Mouse (Mus musculus): ENCODE results near the gene Hsd17b1. TPM values are rescaled to one million over a fixed set of nuclear protein-coding genes. Genes with fewer than 3 reads are reported as not detected.
"Not testable (repeated sequence)": the region's sequence is repeated elsewhere in the genome, so short reads cannot be mapped to it uniquely, and the experiment has no call there.

Gene Hsd17b1
- polyA plus RNA-seq, 1 experiment from 2014 or later = not detected

GRCm38 (mm10) chr11:101124494-101124893, 46.3 kb downstream of the Hsd17b1 start:
- DNase-seq (ENCODE audit: low spot score) = not testable (repeated sequence)
- peaks cover 26% of the 10 kb centered on the region for H3K4me1 ChIP-seq

GRCm38 (mm10) chr11:101125008-101125407, 46.8 kb downstream of the Hsd17b1 start:
- not testable (repeated sequence) for H3K27ac ChIP-seq; DNase-seq (ENCODE audit: low spot score); H3K27me3 ChIP-seq (ENCODE audit: insufficient read depth, poor library complexity, severe bottlenecking); H3K9me3 ChIP-seq; H3K4me3 ChIP-seq
- Histone ChIP-seq H3K4me1 (peaks cover 24% of the 10 kb centered on the region), H3K36me3 (peaks cover 57% of the 10 kb centered on the region)
- 97% methylated on average over 9 of the region's 9 CpGs for WGBS

More at GRCm38 (mm10) chr11:101124494-101124893, 46.3 kb downstream of the Hsd17b1 start:
- WGBS = 93% methylated on average over 8 of the region's 8 CpGs
- not testable (repeated sequence) for H3K9me3 ChIP-seq; H3K4me3 ChIP-seq; H3K27ac ChIP-seq; H3K27me3 ChIP-seq (ENCODE audit: insufficient read depth, poor library complexity, severe bottlenecking)
- peaks cover 57% of the 10 kb centered on the region for H3K36me3 ChIP-seq

- Histone ChIP-seq H3K9me3 (no peaks in the 10 kb centered on the region), H3K4me1 (peaks cover 23% of the 10 kb centered on the region), H3K27me3 (ENCODE audit: insufficient read depth, poor library complexity, severe bottlenecking) (no peaks in the 10 kb centered on the region), H3K27ac (no peak overlapping the region), H3K36me3 (peaks cover 51% of the 10 kb centered on the region), H3K4me3 (no peak overlapping the region)
- no peak for DNase-seq (ENCODE audit: low spot score)
- 80% methylated on average over 1 of the region's 1 CpGs for WGBS
Measured at GRCm38 (mm10) chr11:101127075-101127474, 48.9 kb downstream of the Hsd17b1 start.

GRCm38 (mm10) chr11:101128996-101129577, 50.9 kb downstream of the Hsd17b1 start:
- Histone ChIP-seq H3K9me3 (no peaks in the 10 kb centered on the region), H3K4me3 (no peak overlapping the region), H3K36me3 (peaks cover 32% of the 10 kb centered on the region), H3K27me3 (ENCODE audit: insufficient read depth, poor library complexity, severe bottlenecking) (no peaks in the 10 kb centered on the region), H3K27ac (peak overlapping the region; percentile 52; the same call in 1 of the 2 replicates), H3K4me1 (peaks cover 23% of the 10 kb centered on the region)
- no peak for DNase-seq (ENCODE audit: low spot score)
- 84% methylated on average over 11 of the region's 11 CpGs for WGBS

Small RNA genes lying within 50 kb of the gene (microRNA-seq; reads per million reads assigned to microRNA genes)
- 1.0 reads per million for gene Mir6928

Other genes starting within 250 kb of the Hsd17b1 start
- 25.7 and 30.1 TPM in 2 replicates for gene Stat5b, start 227.7 kb upstream of the Hsd17b1 start, polyA plus RNA-seq (2016; fragmentation: Nextera tagmentation; extraction: Ambion mirVana)
- gene Stat5a, start 219.1 kb upstream of the Hsd17b1 start, polyA plus RNA-seq (2016; fragmentation: Nextera tagmentation; extraction: Ambion mirVana) = 6.2 and 6.6 TPM in 2 replicates
- 33.7 and 41.5 TPM in 2 replicates for gene Stat3, start 138.9 kb upstream of the Hsd17b1 start, polyA plus RNA-seq (2016; fragmentation: Nextera tagmentation; extraction: Ambion mirVana)
- 139 and 252 TPM in 2 replicates for gene Cavin1, start 107.5 kb upstream of the Hsd17b1 start, polyA plus RNA-seq (2016; fragmentation: Nextera tagmentation; extraction: Ambion mirVana)
- gene Atp6v0a1, start 69.0 kb upstream of the Hsd17b1 start, polyA plus RNA-seq (2016; fragmentation: Nextera tagmentation; extraction: Ambion mirVana) = 54.4 and 66.3 TPM in 2 replicates
- 13.9 and 15.8 TPM in 2 replicates for gene Naglu, start 8.4 kb upstream of the Hsd17b1 start, polyA plus RNA-seq (2016; fragmentation: Nextera tagmentation; extraction: Ambion mirVana)
- gene Coasy, start 4.2 kb downstream of the Hsd17b1 start, polyA plus RNA-seq (2016; fragmentation: Nextera tagmentation; extraction: Ambion mirVana) = 36.5 and 37.0 TPM in 2 replicates
- gene Mlx, start 8.9 kb downstream of the Hsd17b1 start, polyA plus RNA-seq (2016; fragmentation: Nextera tagmentation; extraction: Ambion mirVana) = 42.6 and 52.0 TPM in 2 replicates
- 29.6 and 40.8 TPM in 2 replicates for gene Psmc3ip, start 17.0 kb downstream of the Hsd17b1 start, polyA plus RNA-seq (2016; fragmentation: Nextera tagmentation; extraction: Ambion mirVana)
- gene Retreg3, start 41.5 kb downstream of the Hsd17b1 start, polyA plus RNA-seq (2016; fragmentation: Nextera tagmentation; extraction: Ambion mirVana) = 12.6 and 13.0 TPM in 2 replicates
- gene Tubg1, start 41.5 kb downstream of the Hsd17b1 start, polyA plus RNA-seq (2016; fragmentation: Nextera tagmentation; extraction: Ambion mirVana) = 103 and 110 TPM in 2 replicates
- gene Tubg2, start 77.5 kb downstream of the Hsd17b1 start, polyA plus RNA-seq (2016; fragmentation: Nextera tagmentation; extraction: Ambion mirVana) = 3.0 and 4.2 TPM in 2 replicates
- 0.39 and 0.44 TPM in 2 replicates for gene Cntnap1, start 92.1 kb downstream of the Hsd17b1 start, polyA plus RNA-seq (2016; fragmentation: Nextera tagmentation; extraction: Ambion mirVana)
- gene Plekhh3, start 92.9 kb downstream of the Hsd17b1 start, polyA plus RNA-seq (2016; fragmentation: Nextera tagmentation; extraction: Ambion mirVana) = 5.6 and 6.4 TPM in 2 replicates
- gene Ccr10, start 97.0 kb downstream of the Hsd17b1 start, polyA plus RNA-seq (2016; fragmentation: Nextera tagmentation; extraction: Ambion mirVana) = 0.16 and 0.19 TPM in 2 replicates
- 12.9 and 13.3 TPM in 2 replicates for gene Ezh1, start 148.1 kb downstream of the Hsd17b1 start, polyA plus RNA-seq (2016; fragmentation: Nextera tagmentation; extraction: Ambion mirVana)
- 166 and 202 TPM in 2 replicates for gene Ramp2, start 167.6 kb downstream of the Hsd17b1 start, polyA plus RNA-seq (2016; fragmentation: Nextera tagmentation; extraction: Ambion mirVana)
- 130 and 137 TPM in 2 replicates for gene Vps25, start 175.3 kb downstream of the Hsd17b1 start, polyA plus RNA-seq (2016; fragmentation: Nextera tagmentation; extraction: Ambion mirVana)
- 13.9 and 14.8 TPM in 2 replicates for gene Wnk4, start 182.2 kb downstream of the Hsd17b1 start, polyA plus RNA-seq (2016; fragmentation: Nextera tagmentation; extraction: Ambion mirVana)
- gene Cntd1, start 200.6 kb downstream of the Hsd17b1 start, polyA plus RNA-seq (2016; fragmentation: Nextera tagmentation; extraction: Ambion mirVana) = 0.79 and 1.6 TPM in 2 replicates
- 189 and 198 TPM in 2 replicates for gene Coa3, start 200.7 kb downstream of the Hsd17b1 start, polyA plus RNA-seq (2016; fragmentation: Nextera tagmentation; extraction: Ambion mirVana)
- 148 and 165 TPM in 2 replicates for gene Becn1, start 223.9 kb downstream of the Hsd17b1 start, polyA plus RNA-seq (2016; fragmentation: Nextera tagmentation; extraction: Ambion mirVana)
- 151 and 177 TPM in 2 replicates for gene Psme3, start 237.8 kb downstream of the Hsd17b1 start, polyA plus RNA-seq (2016; fragmentation: Nextera tagmentation; extraction: Ambion mirVana)
- 1.3 and 1.4 TPM in 2 replicates for gene Aoc2, start 246.7 kb downstream of the Hsd17b1 start, polyA plus RNA-seq (2016; fragmentation: Nextera tagmentation; extraction: Ambion mirVana)